Mouse (Mus musculus): ENCODE measurements around the gene Trpm2.

GRCm38 (mm10) chr10:78009184-78009944 lies 39.0 kb upstream of the Trpm2 start:
- TF ChIP-seq POLR2A (IDR thresholded peaks at IDR 0.05; ENCODE audit: control insufficient read depth, extremely low read depth, insufficient read depth, low read length, poor library complexity) (peak; percentile 65; the same call in 1 of the 2 replicates), CTCF (IDR thresholded peaks at IDR 0.05; ENCODE audit: borderline replicate concordance, control insufficient read depth, extremely low read depth, insufficient read depth, low read length, poor library complexity) (peak; percentile 81)

Measured in thymus, adult 2 months (tissue).